Mouse (Mus musculus) forebrain, embryonic 12.5 days (tissue): ENCODE measurements around the gene Ddx3x. TPM values are rescaled to one million over a fixed set of nuclear protein-coding genes. Genes with fewer than 3 reads are reported as not detected.

Experiments
- ATAC-seq: fragments of 200-750 bp; cut with Nextera tagmentation; 2 replicates; pipeline ENCODE4 v1.8.0; 2017; ENCODE audit warnings: moderate TSS enrichment; ENCODE audit not compliant: low FRiP score
- H3K27ac ChIP-seq: fragments of 300-500 bp; sonication (generic); 2 replicates; pipeline ENCODE4 v1.5.1; 2016; ENCODE audit warnings: mild to moderate bottlenecking
- H3K27me3 ChIP-seq: fragments of 300-500 bp; sonication (generic); 2 replicates; pipeline ENCODE4 v1.6.1; 2016; ENCODE audit warnings: mild to moderate bottlenecking
- H3K36me3 ChIP-seq: fragments of 300-500 bp; sonication (generic); replicated peaks from 2 replicates; pipeline ENCODE4 v1.6.1; 2016; ENCODE audit warnings: mild to moderate bottlenecking
- H3K4me1 ChIP-seq: fragments of 300-500 bp; sonication (generic); 2 replicates; pipeline ENCODE4 v1.6.1; 2016
- H3K4me2 ChIP-seq: fragments of 300-500 bp; sonication (generic); 2 replicates; pipeline ENCODE4 v1.6.1; 2016; ENCODE audit warnings: mild to moderate bottlenecking, moderate library complexity
- H3K4me3 ChIP-seq: fragments of 300-500 bp; sonication (generic); replicated peaks from 2 replicates; pipeline ENCODE4 v1.5.1; 2016; ENCODE audit warnings: mild to moderate bottlenecking
- H3K9ac ChIP-seq: fragments of 300-500 bp; sonication (generic); 2 replicates; pipeline ENCODE4 v1.6.1; 2016; ENCODE audit warnings: mild to moderate bottlenecking
- H3K9me3 ChIP-seq: fragments of 300-500 bp; sonication (generic); 2 replicates; pipeline ENCODE4 v1.6.1; 2016
- WGBS: fragments of 180-500 bp; shearing (Covaris S2); methylation state at CpG from one replicate; pipeline ENCODE4 v1.1.7; 2016; 5-methylcytosine and 5-hydroxymethylcytosine counted together
- polyA plus RNA-seq: library from polyadenylated mRNA; unstranded; fragments of >200 nt; fragmentation: Nextera tagmentation; extraction: Ambion mirVana; gene quantifications from 2 replicates; pipeline ENCODE4 v1.2.1, GENCODE M21; 2016

Ddx3x gene
- polyA plus RNA-seq, 1 experiment from 2014 or later = 189 TPM

GRCm38 (mm10) chrX:13243133-13244123 lies 37.3 kb upstream of the Ddx3x start:
- Histone ChIP-seq H3K4me1 (peaks cover 8% of the 10 kb centered on the region), H3K9ac (peak overlapping the region; percentile 59), H3K9me3 (no peaks in the 10 kb centered on the region), H3K36me3 (no peaks in the 10 kb centered on the region), H3K27ac (peak overlapping the region; percentile 97), H3K27me3 (peaks cover 47% of the 10 kb centered on the region), H3K4me2 (peak overlapping the region; percentile 56), H3K4me3 (peak overlapping the region; percentile 33)
- peak; percentile 49 for ATAC-seq
- WGBS = 28% methylated on average over 15 of the region's 15 CpGs

GRCm38 (mm10) chrX:13244588-13244987 lies 36.2 kb upstream of the Ddx3x start:
- no peak overlapping the region for H3K4me3 ChIP-seq
- ATAC-seq = no peak
- peaks cover 42% of the 10 kb centered on the region for H3K27me3 ChIP-seq
- no peaks in the 10 kb centered on the region for H3K9me3 ChIP-seq
- no peak overlapping the region for H3K27ac ChIP-seq
- no peak overlapping the region for H3K4me2 ChIP-seq
- peaks cover 8% of the 10 kb centered on the region for H3K4me1 ChIP-seq
- H3K36me3 ChIP-seq = no peaks in the 10 kb centered on the region
- no peak overlapping the region for H3K9ac ChIP-seq

- Histone ChIP-seq H3K4me2 (no peak overlapping the region), H3K27ac (no peak overlapping the region), H3K27me3 (peaks cover 42% of the 10 kb centered on the region), H3K9ac (no peak overlapping the region), H3K4me1 (peaks cover 8% of the 10 kb centered on the region), H3K9me3 (no peaks in the 10 kb centered on the region), H3K36me3 (no peaks in the 10 kb centered on the region), H3K4me3 (no peak overlapping the region)
- ATAC-seq = no peak
- 72% methylated on average over 3 of the region's 3 CpGs for WGBS
These were observed 35.7 kb upstream of the Ddx3x start for GRCm38 (mm10) chrX:13245027-13245426.

- H3K9ac ChIP-seq = no peak overlapping the region
- H3K4me1 ChIP-seq = no peaks in the 10 kb centered on the region
- ATAC-seq = no peak
- no peaks in the 10 kb centered on the region for H3K36me3 ChIP-seq
- H3K4me2 ChIP-seq = no peak overlapping the region
- no peak overlapping the region for H3K4me3 ChIP-seq
- H3K27me3 ChIP-seq = 0 out of 2 replicates have a peak, but pooled peaks cover 10% of the 10 kb centered on the region
- 82% methylated on average over 4 of the region's 4 CpGs for WGBS
- no peaks in the 10 kb centered on the region for H3K9me3 ChIP-seq
- no peak overlapping the region for H3K27ac ChIP-seq
These were observed 29.1 kb upstream of the Ddx3x start for GRCm38 (mm10) chrX:13251683-13252082.

GRCm38 (mm10) chrX:13254273-13254672 lies 26.5 kb upstream of the Ddx3x start:
- 87% methylated on average over 3 of the region's 3 CpGs for WGBS
- no peak overlapping the region for H3K9ac ChIP-seq
- H3K9me3 ChIP-seq = no peaks in the 10 kb centered on the region
- no peaks in the 10 kb centered on the region for H3K4me1 ChIP-seq
- ATAC-seq = no peak
- no peaks in the 10 kb centered on the region for H3K36me3 ChIP-seq
- no peak overlapping the region for H3K27ac ChIP-seq
- 0 out of 2 replicates have a peak, but pooled peaks cover 5% of the 10 kb centered on the region for H3K27me3 ChIP-seq
- no peak overlapping the region for H3K4me2 ChIP-seq
- no peak overlapping the region for H3K4me3 ChIP-seq

GRCm38 (mm10) chrX:13263356-13263755 lies 17.4 kb upstream of the Ddx3x start:
- H3K4me2 ChIP-seq = no peak overlapping the region
- no peaks in the 10 kb centered on the region for H3K36me3 ChIP-seq
- no peaks in the 10 kb centered on the region for H3K9me3 ChIP-seq
- no peak overlapping the region for H3K27ac ChIP-seq
- H3K27me3 ChIP-seq = peaks cover 8% of the 10 kb centered on the region; the same call in 1 of the 2 replicates
- no peaks in the 10 kb centered on the region for H3K4me1 ChIP-seq
- no peak for ATAC-seq
- no peak overlapping the region for H3K9ac ChIP-seq
- WGBS = 75% methylated on average over 3 of the region's 3 CpGs
- no peak overlapping the region for H3K4me3 ChIP-seq

- 64% methylated on average over 6 of the region's 6 CpGs for WGBS
- H3K27ac ChIP-seq = no peak overlapping the region
- 0 out of 2 replicates have a peak, but pooled peaks cover 4% of the 10 kb centered on the region for H3K4me1 ChIP-seq
- H3K9ac ChIP-seq = no peak overlapping the region
- no peak for ATAC-seq
- H3K9me3 ChIP-seq = no peaks in the 10 kb centered on the region
- no peak overlapping the region for H3K4me2 ChIP-seq
- peaks cover 10% of the 10 kb centered on the region; the same call in 1 of the 2 replicates for H3K27me3 ChIP-seq
- no peaks in the 10 kb centered on the region for H3K36me3 ChIP-seq
- no peak overlapping the region for H3K4me3 ChIP-seq
These were observed 5.1 kb upstream of the Ddx3x start for GRCm38 (mm10) chrX:13275519-13276137.

- no peak overlapping the region for H3K9ac ChIP-seq
- H3K4me1 ChIP-seq = peaks cover 5% of the 10 kb centered on the region
- H3K4me2 ChIP-seq = no peak overlapping the region
- no peak overlapping the region for H3K27ac ChIP-seq
- no peak for ATAC-seq
- H3K9me3 ChIP-seq = no peaks in the 10 kb centered on the region
- peaks cover 10% of the 10 kb centered on the region; the same call in 1 of the 2 replicates for H3K27me3 ChIP-seq
- WGBS = 81% methylated on average over 17 of the region's 17 CpGs
- H3K36me3 ChIP-seq = no peaks in the 10 kb centered on the region
- H3K4me3 ChIP-seq = no peak overlapping the region
These were observed 1.8 kb upstream of the Ddx3x start for GRCm38 (mm10) chrX:13278996-13279395.

- H3K27me3 ChIP-seq = peaks cover 10% of the 10 kb centered on the region; the same call in 1 of the 2 replicates
- no peaks in the 10 kb centered on the region for H3K9me3 ChIP-seq
- peaks cover 7% of the 10 kb centered on the region for H3K36me3 ChIP-seq
- peak; percentile 44 for ATAC-seq
- H3K27ac ChIP-seq = peak overlapping the region; percentile 99
- peaks cover 11% of the 10 kb centered on the region for H3K4me1 ChIP-seq
- whole genome bisulfite sequencing = 1% methylated on average over 14 of the region's 14 CpGs
- H3K4me2 ChIP-seq = peak overlapping the region; percentile 72
- H3K4me3 ChIP-seq = peak overlapping the region; percentile 81
- H3K9ac ChIP-seq = peak overlapping the region; percentile 96
These were observed 747 bp upstream of the Ddx3x start for GRCm38 (mm10) chrX:13280037-13280408.

GRCm38 (mm10) chrX:13281329-13282088 lies 739 bp downstream of the Ddx3x start:
- H3K4me1 ChIP-seq = peaks cover 11% of the 10 kb centered on the region
- peak; percentile 81 for ATAC-seq
- peak overlapping the region; percentile 81 for H3K4me3 ChIP-seq
- peak overlapping the region; percentile 72 for H3K4me2 ChIP-seq
- H3K9me3 ChIP-seq = no peaks in the 10 kb centered on the region
- H3K27me3 ChIP-seq = 0 out of 2 replicates have a peak, but pooled peaks cover 4% of the 10 kb centered on the region
- peak overlapping the region; percentile 96 for H3K9ac ChIP-seq
- under 1% methylated on average over 62 of the region's 89 CpGs for WGBS
- peaks cover 19% of the 10 kb centered on the region for H3K36me3 ChIP-seq
- H3K27ac ChIP-seq = peak overlapping the region; percentile 99

GRCm38 (mm10) chrX:13282089-13282850 lies 1.5 kb downstream of the Ddx3x start:
- peak overlapping the region; percentile 81 for H3K4me3 ChIP-seq
- ATAC-seq = no peak
- no peaks in the 10 kb centered on the region for H3K27me3 ChIP-seq
- peak overlapping the region; percentile 96 for H3K9ac ChIP-seq
- peak overlapping the region; percentile 99 for H3K27ac ChIP-seq
- H3K4me2 ChIP-seq = peak overlapping the region; percentile 72
- H3K9me3 ChIP-seq = no peaks in the 10 kb centered on the region
- H3K4me1 ChIP-seq = peaks cover 11% of the 10 kb centered on the region
- 10% methylated on average over 16 of the region's 16 CpGs for WGBS
- peaks cover 22% of the 10 kb centered on the region for H3K36me3 ChIP-seq
